Mouse (Mus musculus): ENCODE measurements around the gene Chst11.

GRCm38 (mm10) chr10:83022616-83023015 is 37.3 kb downstream of the Chst11 start:
- TF ChIP-seq CTCF (IDR thresholded peaks at IDR 0.05; ENCODE audit: extremely low read depth, insufficient read depth, low read length) (no peak), POLR2A (IDR thresholded peaks at IDR 0.05; ENCODE audit: extremely low read depth, insufficient read depth, low read length) (no peak)
